Mouse (Mus musculus): ENCODE results near the gene Fmn2. TPM values are rescaled to one million over a fixed set of nuclear protein-coding genes. Genes with fewer than 3 reads are reported as not detected.

Gene Fmn2
- 10 to 100 TPM; 45.9 to 52.1 TPM for total RNA-seq (2021)
- long read RNA-seq, partial matches to known transcripts, result 1 of 6 reads
- long read RNA-seq, other reads (novel, unspliced or antisense), result 5 of 6 reads

DNA sequence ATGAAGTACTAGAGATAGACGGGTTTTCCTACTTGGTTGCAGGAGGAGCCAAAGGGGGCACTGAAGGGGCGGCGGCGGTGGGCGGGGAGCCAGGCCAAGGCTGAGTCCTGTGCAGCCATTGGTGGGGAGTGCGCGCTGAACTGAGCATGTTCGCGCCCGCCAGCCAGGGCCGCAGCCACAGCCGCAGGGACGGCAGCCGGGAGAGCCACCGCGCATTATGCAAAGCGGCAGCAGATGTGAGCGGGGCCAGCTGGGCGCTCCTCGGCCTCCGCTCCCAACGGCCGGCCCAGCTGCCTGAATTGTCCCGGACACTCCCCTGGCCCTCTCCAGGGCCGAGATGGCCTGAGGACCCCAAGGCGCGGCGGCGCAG is at the start of gene Fmn2:
Gene Fmn2, plus strand, starts transcription at position 165 of the 370 bp plus-strand sequence.
- peak; percentile 82 to 89 for DNase-seq (ENCODE audit: low spot score in 2 of 2)

GRCm38 (mm10) chr1:174455100-174455499 is 46.5 kb upstream of the Fmn2 start:
- no peak for DNase-seq (ENCODE audit: low spot score in 2 of 2)

DNA sequence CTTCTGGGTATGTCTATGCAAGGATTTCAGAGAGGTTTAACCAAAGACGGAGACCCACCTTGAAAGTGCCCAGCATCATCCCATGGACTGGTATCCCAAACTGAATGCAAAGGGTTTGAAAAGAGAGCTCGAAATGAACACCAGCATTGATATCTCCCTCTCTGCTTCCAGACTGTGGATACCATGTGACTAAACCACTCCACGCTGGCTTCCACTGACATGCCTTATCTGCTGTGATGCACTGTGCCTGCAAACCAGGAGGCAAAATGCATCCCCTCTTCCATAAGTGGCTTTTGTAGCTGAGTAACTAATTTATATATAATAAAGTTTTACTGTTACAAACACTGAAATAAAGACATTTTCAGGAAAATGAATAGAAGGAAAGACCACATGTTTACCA is 36.2 kb upstream of the Fmn2 start:
- no peak for DNase-seq (ENCODE audit: low spot score in 2 of 2)

DNA sequence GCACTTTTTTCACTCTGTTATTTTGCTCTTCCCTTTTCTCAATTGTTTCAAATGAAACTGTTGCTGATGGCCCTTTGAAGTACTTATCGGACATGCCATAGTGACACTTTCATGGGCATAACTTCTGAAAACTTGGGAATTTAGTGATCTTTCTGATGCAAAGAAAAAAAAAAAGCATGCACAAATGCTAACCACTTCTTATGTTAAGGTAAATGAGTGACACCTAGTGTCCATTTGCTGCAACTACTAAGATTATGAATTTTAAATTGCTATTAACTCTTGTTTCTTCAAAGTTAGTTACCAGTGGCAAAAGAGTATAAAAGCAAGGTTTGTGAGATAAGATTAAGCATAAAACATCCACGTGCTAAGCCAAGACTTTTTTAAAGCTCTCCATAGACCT is 35.4 kb upstream of the Fmn2 start:
- DNase-seq (ENCODE audit: low spot score in 2 of 2), result no peak

DNA sequence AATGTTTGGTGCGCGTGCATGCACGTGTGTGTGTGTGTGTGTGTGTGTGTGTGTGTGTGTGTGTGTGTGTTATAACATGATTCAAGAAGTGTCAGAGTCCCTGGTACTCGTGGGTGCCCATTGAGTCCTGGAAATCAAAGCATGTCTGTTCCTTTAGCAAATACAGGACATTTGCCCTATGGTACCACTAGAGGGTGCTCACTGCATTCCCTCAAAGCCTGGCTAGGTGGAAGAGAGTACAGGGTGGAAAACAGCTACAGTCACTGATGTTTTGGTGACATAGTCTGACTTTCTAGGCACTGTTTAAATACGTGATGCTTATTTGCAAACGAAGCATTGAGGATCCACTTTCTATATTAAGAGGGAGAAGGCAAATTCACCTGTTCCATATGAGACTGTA is 31.9 kb upstream of the Fmn2 start:
- DNase-seq (ENCODE audit: low spot score in 2 of 2), result peak; percentile 44 to 52

DNA sequence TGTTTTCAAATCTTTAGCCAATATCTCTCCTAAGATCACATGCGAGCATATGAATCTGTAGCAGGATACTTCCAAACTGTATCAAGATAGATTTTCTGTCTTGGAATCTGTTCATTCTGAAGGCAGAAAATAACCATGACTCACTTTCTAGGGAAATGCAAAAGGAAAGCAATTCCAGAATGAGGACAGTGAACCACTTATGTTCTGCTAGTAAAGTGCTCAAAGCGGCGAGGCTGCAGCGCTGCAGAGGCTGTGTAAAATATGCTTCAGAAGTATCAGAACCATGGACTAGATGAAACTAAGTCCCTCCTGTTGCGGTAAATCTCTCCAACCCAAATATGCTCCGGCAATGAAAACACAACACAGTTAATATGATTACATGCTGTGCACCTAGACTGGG is 19.1 kb upstream of the Fmn2 start:
- DNase-seq (ENCODE audit: low spot score in 2 of 2), result no peak

GRCm38 (mm10) chr1:174500064-174500463 is 1.6 kb upstream of the Fmn2 start:
- DNase-seq (ENCODE audit: low spot score in 2 of 2), result no peak

DNA sequence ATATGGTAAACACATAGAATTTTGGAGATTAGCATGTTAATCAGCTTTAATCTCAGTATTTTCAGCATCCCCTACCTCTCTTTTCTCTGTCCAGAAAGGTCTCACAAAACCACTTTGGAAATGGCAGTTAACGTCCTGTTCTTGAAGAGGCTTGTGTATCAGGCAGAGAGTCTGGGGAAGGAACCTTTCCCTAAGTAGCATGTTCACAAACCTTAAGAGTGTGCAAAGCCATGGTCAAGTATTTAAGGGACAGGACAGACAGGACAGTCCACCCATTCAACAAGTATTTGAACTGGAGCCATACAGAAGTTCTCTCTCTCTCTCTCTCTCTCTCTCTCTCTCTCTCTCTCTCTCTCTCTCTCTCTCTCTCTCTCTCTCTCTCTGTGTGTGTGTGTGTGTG is 614 bp upstream of the Fmn2 start:
- DNase-seq (ENCODE audit: low spot score in 2 of 2), result no peak

- peak; percentile 76 to 81 for DNase-seq (ENCODE audit: low spot score in 2 of 2)
These were observed 613 bp downstream of the Fmn2 start for GRCm38 (mm10) chr1:174502031-174502845.

- peak; percentile 54 to 78 for DNase-seq (ENCODE audit: low spot score in 2 of 2)
These were observed 1.5 kb downstream of the Fmn2 start for GRCm38 (mm10) chr1:174502846-174503745.

DNA sequence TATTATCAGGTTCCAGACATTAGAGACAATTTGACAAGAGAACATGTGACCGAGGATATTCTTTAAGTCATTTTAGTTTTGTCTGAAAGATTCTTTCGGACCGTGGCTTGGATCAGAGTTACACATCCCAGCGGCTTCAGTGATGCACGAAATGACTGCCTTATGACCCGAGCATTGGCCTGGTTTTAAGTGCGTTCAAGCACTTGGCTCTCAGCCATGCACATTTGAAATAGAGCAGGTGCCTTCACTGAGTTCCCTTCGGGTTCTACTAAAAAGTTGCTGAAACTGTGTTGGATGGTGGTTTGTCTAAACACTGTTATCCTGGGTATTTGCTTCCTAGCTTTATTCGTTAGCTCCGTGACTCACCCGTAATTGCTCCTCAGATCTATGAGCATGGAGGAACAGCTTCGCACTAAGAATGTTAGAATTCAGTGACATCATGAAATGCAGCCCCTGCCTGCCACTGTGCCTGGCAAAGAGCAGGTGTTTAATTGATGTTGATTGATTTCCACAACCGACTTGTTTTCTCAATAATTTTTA is 7.0 kb downstream of the Fmn2 start:
- no peak for DNase-seq (ENCODE audit: low spot score in 2 of 2)

DNA sequence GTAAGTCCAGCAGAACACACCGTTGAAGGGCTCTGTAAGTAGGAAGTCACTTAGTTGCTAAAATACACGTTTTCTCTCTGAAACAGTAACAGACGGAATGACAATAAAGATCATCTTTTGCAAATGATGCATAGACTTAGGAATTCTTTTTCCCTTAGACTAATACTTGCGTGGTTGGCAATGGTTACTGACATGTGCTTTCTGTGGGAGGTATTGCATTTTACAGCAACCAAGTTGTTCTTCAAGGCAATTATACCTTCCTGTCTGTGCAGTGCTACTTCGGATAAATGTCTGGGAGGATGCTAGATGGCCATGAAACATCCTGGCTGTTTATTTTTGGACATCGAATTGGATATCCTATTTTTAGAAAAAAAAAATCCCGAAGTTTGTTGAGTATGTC is 11.8 kb downstream of the Fmn2 start:
- no peak for DNase-seq (ENCODE audit: low spot score in 2 of 2)

DNA sequence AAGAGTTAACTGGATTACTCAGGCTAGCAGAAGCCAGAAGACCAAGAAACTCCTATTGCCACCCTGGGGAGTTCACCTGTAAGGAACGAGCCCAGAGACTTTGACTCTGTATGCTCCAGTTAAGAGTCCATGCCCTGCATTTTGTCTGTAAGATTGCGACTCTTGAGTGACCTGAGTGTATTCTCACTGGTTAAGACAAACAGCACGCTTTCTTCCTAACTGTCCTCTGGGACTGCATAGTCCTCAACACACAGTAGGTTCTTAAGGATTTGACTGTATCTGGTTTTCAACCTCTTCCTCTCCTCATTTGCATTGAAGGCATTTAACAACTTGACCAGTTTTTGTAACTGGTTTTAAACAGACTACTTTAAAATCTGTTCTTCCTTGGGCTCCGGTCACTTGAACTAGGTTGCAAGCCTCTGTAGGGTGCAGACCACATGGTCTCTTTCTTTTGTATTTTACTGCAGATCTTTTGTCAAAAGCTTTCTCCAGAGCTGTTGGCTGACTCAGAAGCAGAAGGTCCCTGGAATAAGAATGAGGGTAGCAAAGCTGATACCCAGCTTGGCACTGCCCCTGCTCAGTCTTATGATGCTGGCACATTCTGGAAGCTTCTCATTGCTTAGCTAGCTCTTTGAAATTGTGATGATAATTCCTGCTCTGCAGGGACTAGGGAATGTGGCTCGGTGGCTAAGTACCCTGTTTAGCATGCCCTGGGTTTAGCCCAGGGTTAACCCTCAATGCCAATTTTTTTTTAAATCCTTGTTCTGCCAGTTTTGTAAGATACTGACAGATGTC is 20.5 kb downstream of the Fmn2 start:
- peak; percentile 38 to 47 for DNase-seq (ENCODE audit: low spot score in 2 of 2)

- DNase-seq (ENCODE audit: low spot score in 2 of 2), result peak in 1 of 2 experiments; percentile 20
These were observed 21.3 kb downstream of the Fmn2 start for GRCm38 (mm10) chr1:174522809-174523511.

DNA sequence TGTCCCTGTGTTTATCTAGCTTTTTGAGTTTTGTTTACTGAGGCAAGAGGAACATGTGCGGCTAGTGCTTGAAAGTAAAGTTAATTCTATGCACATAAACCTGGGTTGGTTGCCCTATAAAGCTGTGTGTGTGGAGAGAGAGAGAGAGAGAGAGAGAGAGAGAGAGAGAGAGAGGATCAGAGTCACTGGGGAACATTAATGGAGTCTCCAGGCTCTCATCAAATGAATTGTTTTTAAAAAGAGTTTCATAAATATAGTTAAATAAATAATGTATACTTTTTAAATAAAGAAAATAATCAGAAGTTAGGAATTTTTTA is 21.8 kb downstream of the Fmn2 start:
- no peak for DNase-seq (ENCODE audit: low spot score in 2 of 2)

DNA sequence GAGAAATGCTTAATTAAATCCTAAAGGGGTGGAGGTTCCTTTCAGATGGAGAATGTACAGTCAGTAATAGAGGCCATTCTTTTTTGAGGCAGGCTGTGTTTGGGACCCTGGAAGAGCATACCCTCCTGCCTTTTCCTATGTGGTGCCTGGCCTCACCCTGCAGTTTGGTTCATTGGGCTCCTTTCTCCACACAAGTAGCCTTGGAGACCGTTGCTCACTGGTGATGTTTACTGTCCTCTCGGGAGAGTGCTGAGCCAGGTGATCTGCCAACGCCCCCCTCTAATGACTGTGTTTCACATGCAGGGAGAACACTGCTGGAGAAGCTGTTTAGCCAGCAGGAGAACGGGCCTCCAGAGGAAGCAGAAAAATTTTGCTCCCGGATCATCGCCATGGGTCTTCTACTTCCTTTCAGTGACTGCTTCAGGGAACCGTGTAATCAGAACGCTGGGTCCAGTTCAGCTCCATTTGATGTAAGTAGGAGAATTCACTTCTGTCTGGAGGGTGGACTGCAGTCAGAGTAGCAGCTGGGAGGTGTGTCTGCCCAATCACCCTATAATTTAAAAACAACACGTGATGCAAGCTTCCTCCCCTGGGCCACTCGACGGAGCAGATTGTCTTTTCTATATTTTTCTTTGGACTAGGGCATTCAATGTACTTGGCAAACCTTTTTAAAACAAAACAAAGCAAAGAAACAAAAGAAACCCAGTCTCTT is 35.3 kb downstream of the Fmn2 start:
- no peak for DNase-seq (ENCODE audit: low spot score in 2 of 2)

GRCm38 (mm10) chr1:174537491-174537890 is 35.9 kb downstream of the Fmn2 start:
- no peak for DNase-seq (ENCODE audit: low spot score in 2 of 2)

DNA sequence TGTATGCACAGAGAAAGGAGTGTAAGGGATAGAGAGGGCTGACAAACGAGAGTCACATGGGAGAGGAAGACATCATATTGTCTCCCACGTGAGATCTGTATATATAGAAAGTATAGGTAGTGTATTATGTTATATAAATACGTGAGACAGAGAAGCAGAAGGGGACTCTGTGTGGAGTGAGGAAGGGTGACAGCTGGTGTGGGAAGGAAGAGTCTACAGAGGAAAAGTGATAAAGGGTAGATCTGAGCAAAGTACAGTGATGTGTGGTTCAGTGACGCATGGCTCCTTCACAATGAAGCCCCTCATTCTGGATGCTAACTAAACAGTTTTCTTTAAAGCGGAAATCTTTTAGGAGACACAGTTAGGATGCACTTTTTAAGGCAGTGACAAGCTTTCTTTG is 46.7 kb downstream of the Fmn2 start:
- no peak for DNase-seq (ENCODE audit: low spot score in 2 of 2)

- DNase-seq (ENCODE audit: low spot score in 2 of 2), result peak; percentile 83
These were observed 51.8 kb downstream of the Fmn2 start for GRCm38 (mm10) chr1:174553272-174554007.

Data from layer of hippocampus, postnatal 10 days (tissue).